Mouse (Mus musculus) thymus, adult 2 months (tissue): Measurements from ENCODE around the gene Maml2.

Experiments
- CTCF ChIP-seq: fragments of 200-500 bp; IDR thresholded peaks from 2 replicates; pipeline ENCODE4 v1.5.1; 2012; ENCODE audit warnings: mild to moderate bottlenecking, control low read depth, low read length, moderate library complexity, borderline replicate concordance; ENCODE audit not compliant: control insufficient read depth, poor library complexity, insufficient read depth; ENCODE audit errors: extremely low read depth
- POLR2A ChIP-seq: fragments of 200-500 bp; IDR thresholded peaks from 2 replicates; pipeline ENCODE4 v1.6.1; 2012; ENCODE audit warnings: mild to moderate bottlenecking, low read length, control low read depth, moderate library complexity; ENCODE audit not compliant: control insufficient read depth, poor library complexity, insufficient read depth; ENCODE audit errors: extremely low read depth

- TF ChIP-seq CTCF (no peak), POLR2A (no peak)
Measured at GRCm38 (mm10) chr9:13592701-13593100, 294.9 kb downstream of the Maml2 start.
